Mouse (Mus musculus) erythroblast, embryonic 14.5 days (primary cell): ENCODE measurements around the gene Ank3.

ENCODE experiments used
- GATA1 ChIP-seq: IDR thresholded peaks from 2 replicates; pipeline ENCODE4 v1.6.1; 2012; ENCODE audit warnings: low read length, inconsistent platforms, mixed read lengths
- TAL1 ChIP-seq: IDR thresholded peaks from 3 replicates; pipeline ENCODE4 v1.6.1; 2012; ENCODE audit warnings: low read length, inconsistent platforms, mixed read lengths

DNA sequence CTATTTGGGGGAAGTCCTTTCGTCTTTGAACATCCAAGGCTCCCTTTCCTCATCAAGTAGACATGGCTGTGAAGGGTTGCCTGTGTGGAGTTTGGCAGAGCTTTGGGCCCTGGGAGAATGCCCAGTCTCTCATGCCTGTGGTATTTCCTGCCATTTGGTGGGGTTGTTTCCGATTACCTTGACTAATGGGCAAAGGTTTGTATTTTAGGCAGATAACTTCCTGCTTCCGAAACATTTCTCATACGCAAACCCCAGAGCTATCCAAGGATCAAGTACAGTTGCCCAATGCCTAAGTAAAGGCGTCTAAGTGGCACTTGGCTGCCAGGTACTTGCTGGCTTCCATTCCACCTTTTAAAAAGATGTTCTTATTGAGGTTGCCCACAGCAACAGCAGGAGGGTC, 254.1 kb downstream of the Ank3 start:
- TF ChIP-seq GATA1 (no peak), TAL1 (no peak)
